Mouse (Mus musculus) cerebral cortex, adult 2 months (tissue): ENCODE data around the gene Mup19.

Experiments used
- WGBS: fragments of 180-500 bp; shearing (Covaris S2); methylation state at CpG from one replicate; pipeline ENCODE4 v1.1.7; 2018; 5-methylcytosine and 5-hydroxymethylcytosine counted together

Mup19 gene

GRCm38 (mm10) chr4:61782169-61782568, at the start of gene Mup19:
Mup19 (minus strand) TSS chr4:61782269.
- WGBS = 86% methylated on average over 1 of the region's 5 CpGs

- WGBS = 68% methylated on average over 4 of the region's 4 CpGs
Observed at GRCm38 (mm10) chr4:61829211-61829610, 47.1 kb upstream of the Mup19 start.

GRCm38 (mm10) chr4:61823185-61823584, 41.1 kb upstream of the Mup19 start:
- WGBS = 91% methylated on average over 15 of the region's 15 CpGs

GRCm38 (mm10) chr4:61822541-61822940, 40.5 kb upstream of the Mup19 start:
- WGBS = 92% methylated on average over 9 of the region's 9 CpGs

GRCm38 (mm10) chr4:61815602-61816001, 33.5 kb upstream of the Mup19 start:
- WGBS = 70% methylated on average over 2 of the region's 2 CpGs

- WGBS = 27% methylated on average over 2 of the region's 2 CpGs
Observed at GRCm38 (mm10) chr4:61811193-61811592, 29.1 kb upstream of the Mup19 start.

GRCm38 (mm10) chr4:61808926-61809325, 26.9 kb upstream of the Mup19 start:
- 81% methylated on average over 3 of the region's 3 CpGs for WGBS

- WGBS = 83% methylated on average over 1 of the region's 1 CpGs
Observed at GRCm38 (mm10) chr4:61789699-61790098, 7.6 kb upstream of the Mup19 start.

- 90% methylated on average over 1 of the region's 1 CpGs for WGBS
Observed at GRCm38 (mm10) chr4:61784231-61784630, 2.2 kb upstream of the Mup19 start.
